Mouse (Mus musculus) testis, adult 10 weeks (tissue): ENCODE results near the gene Tmem256. TPM values are rescaled to one million over a fixed set of nuclear protein-coding genes. Genes with fewer than 3 reads are reported as not detected.

Source experiments
- polyA plus RNA-seq: library from polyadenylated mRNA; stranded (reverse); fragments of 350-450 nt; fragmentation: Illumina TruSeq; extraction: RNeasy Lipid Tissue Mini Kit (QIAGEN cat#74804); gene quantifications from one replicate; pipeline ENCODE4 v1.2.3, GENCODE M21; 2014; ENCODE audit warnings: low read depth, low replicate concordance

The Tmem256 gene
- polyA plus RNA-seq, result 4.6 TPM

GRCm38 (mm10) chr11:69837952-69838713 is at the start of gene Tmem256:
TSS of gene Tmem256 (plus strand) at chr11:69838514.

GRCm38 (mm10) chr11:69795168-69795982 is 42.9 kb upstream of the Tmem256 start, which contains the start of gene Chrnb1:
TSS of gene Chrnb1 (minus strand) at chr11:69795943.

GRCm38 (mm10) chr11:69801379-69801977 is 36.8 kb upstream of the Tmem256 start, which contains the start of gene Fgf11:
TSS of gene Fgf11 (minus strand) at chr11:69801857.

GRCm38 (mm10) chr11:69804972-69805909 is 33.1 kb upstream of the Tmem256 start, which contains the start of gene Tmem102:
TSS of gene Tmem102 (minus strand) at chr11:69805624.

GRCm38 (mm10) chr11:69815155-69815554 is 23.2 kb upstream of the Tmem256 start, which contains the start of gene Gm39566:
TSS of gene Gm39566 (minus strand) at chr11:69815298.

GRCm38 (mm10) chr11:69818365-69818764 is 19.9 kb upstream of the Tmem256 start, which contains the start of gene Spem2:
TSS of gene Spem2 (minus strand) at chr11:69818465.

GRCm38 (mm10) chr11:69822080-69822479 is 16.2 kb upstream of the Tmem256 start, which contains the start of gene Spem1:
TSS of gene Spem1 (minus strand) at chr11:69822180.

GRCm38 (mm10) chr11:69837604-69837951 is 736 bp upstream of the Tmem256 start, which contains the start of gene Nlgn2:
TSS of gene Nlgn2 (minus strand) at chr11:69837784.

GRCm38 (mm10) chr11:69846198-69846680 is 7.9 kb downstream of the Tmem256 start, which contains the start of gene Plscr3:
TSS of gene Plscr3 (plus strand) at chr11:69846376.

GRCm38 (mm10) chr11:69858113-69858998 is 20.0 kb downstream of the Tmem256 start, which contains the start of gene Tnk1:
TSS of gene Tnk1 (minus strand) at chr11:69858730.

GRCm38 (mm10) chr11:69877878-69878277 is 39.6 kb downstream of the Tmem256 start, which contains the start of gene Tmem95:
TSS of gene Tmem95 (minus strand) at chr11:69878018.

GRCm38 (mm10) chr11:69880853-69881603 is 42.7 kb downstream of the Tmem256 start, which contains the start of gene Kctd11:
TSS of gene Kctd11 (minus strand) at chr11:69881406.

Other genes starting within 250 kb of the Tmem256 start
- 23.7 TPM for gene Atp1b2, start 232.6 kb upstream of the Tmem256 start, polyA plus RNA-seq
- gene Shbg, start 220.6 kb upstream of the Tmem256 start, polyA plus RNA-seq, result 2.6 TPM
- gene Sat2, start 216.5 kb upstream of the Tmem256 start, polyA plus RNA-seq, result 6.7 TPM
- 16.0 TPM for gene Fxr2, start 205.5 kb upstream of the Tmem256 start, polyA plus RNA-seq
- gene Sox15, start 183.2 kb upstream of the Tmem256 start, polyA plus RNA-seq, result not detected
- 8.7 TPM for gene Mpdu1, start 175.9 kb upstream of the Tmem256 start, polyA plus RNA-seq
- 0.91 TPM for gene Cd68, start 172.4 kb upstream of the Tmem256 start, polyA plus RNA-seq
- gene Eif4a1, start 166.1 kb upstream of the Tmem256 start, polyA plus RNA-seq, result 265 TPM
- 94.6 TPM for gene Senp3, start 156.4 kb upstream of the Tmem256 start, polyA plus RNA-seq
- 3.8 TPM for gene Tnfsf13, start 152.7 kb upstream of the Tmem256 start, polyA plus RNA-seq
- 0.20 TPM for gene Tnfsf12, start 142.7 kb upstream of the Tmem256 start, polyA plus RNA-seq
- 1.7 TPM for gene Tnfsfm13, start 142.4 kb upstream of the Tmem256 start, polyA plus RNA-seq
- 43.5 TPM for gene Polr2a, start 79.9 kb upstream of the Tmem256 start, polyA plus RNA-seq
- gene Slc35g3, start 76.5 kb upstream of the Tmem256 start, polyA plus RNA-seq, result 33.7 TPM
- 3.6 TPM for gene Zbtb4, start 72.6 kb upstream of the Tmem256 start, polyA plus RNA-seq
- 0.24 TPM for gene Chrnb1, start 42.6 kb upstream of the Tmem256 start, polyA plus RNA-seq
- gene Fgf11, start 36.7 kb upstream of the Tmem256 start, polyA plus RNA-seq, result 3.7 TPM
- gene Tmem102, start 32.9 kb upstream of the Tmem256 start, polyA plus RNA-seq, result not detected
- gene Gm39566, start 23.2 kb upstream of the Tmem256 start, polyA plus RNA-seq, result 131 TPM
- gene Spem2, start 20.0 kb upstream of the Tmem256 start, polyA plus RNA-seq, result 15.9 TPM
- gene Spem1, start 16.3 kb upstream of the Tmem256 start, polyA plus RNA-seq, result 145 TPM
- 0.17 TPM for gene Nlgn2, start 730 bp upstream of the Tmem256 start, polyA plus RNA-seq
- 0.28 TPM for gene Plscr3, start 7.9 kb downstream of the Tmem256 start, polyA plus RNA-seq
- gene Tnk1, start 20.2 kb downstream of the Tmem256 start, polyA plus RNA-seq, result 0.07 TPM
- gene Tmem95, start 39.5 kb downstream of the Tmem256 start, polyA plus RNA-seq, result 8.3 TPM
- gene Kctd11, start 42.9 kb downstream of the Tmem256 start, polyA plus RNA-seq, result 0.22 TPM
- 1.7 TPM for gene Acap1, start 57.0 kb downstream of the Tmem256 start, polyA plus RNA-seq
- 291 TPM for gene 2810408A11Rik, start 62.5 kb downstream of the Tmem256 start, polyA plus RNA-seq
- gene Neurl4, start 62.6 kb downstream of the Tmem256 start, polyA plus RNA-seq, result 5.5 TPM
- 66.3 TPM for gene Gps2, start 75.4 kb downstream of the Tmem256 start, polyA plus RNA-seq
- 247 TPM for gene Eif5a, start 83.4 kb downstream of the Tmem256 start, polyA plus RNA-seq
- 1,705 TPM for gene Ybx2, start 97.3 kb downstream of the Tmem256 start, polyA plus RNA-seq
- 0.07 TPM for gene Slc2a4, start 109.7 kb downstream of the Tmem256 start, polyA plus RNA-seq
- gene Cldn7, start 126.3 kb downstream of the Tmem256 start, polyA plus RNA-seq, result 0.36 TPM
- gene Ctdnep1, start 142.6 kb downstream of the Tmem256 start, polyA plus RNA-seq, result 35.9 TPM
- 70.4 TPM for gene Elp5, start 144.0 kb downstream of the Tmem256 start, polyA plus RNA-seq
- 586 TPM for gene Gabarap, start 152.6 kb downstream of the Tmem256 start, polyA plus RNA-seq
- gene Phf23, start 157.3 kb downstream of the Tmem256 start, polyA plus RNA-seq, result 12.7 TPM
- 0.98 TPM for gene Dvl2, start 162.1 kb downstream of the Tmem256 start, polyA plus RNA-seq
- 3.9 TPM for gene Acadvl, start 176.9 kb downstream of the Tmem256 start, polyA plus RNA-seq
- 0.46 TPM for gene Dlg4, start 178.4 kb downstream of the Tmem256 start, polyA plus RNA-seq
- gene Asgr1, start 215.6 kb downstream of the Tmem256 start, polyA plus RNA-seq, result not detected